In genomic region chr14:26454851-26455250, GRCm38 (mm10) we compare ENCODE assay signal across 14 mouse cellular contexts.
A peak's percentile ranks its signal among the peaks of the same experiment; 100 is the strongest.
DNase-seq lines count a peak whose midpoint lies in the region; ATAC-seq and TF ChIP-seq lines count a peak whose summit lies in the region.
"Had no signal": no experiment of that assay in that cellular context is flagged by ENCODE, and none has a peak within 500 bp of the region (broad histone marks: within the 10 kb centered on the region; RNA-seq: fewer than 3 reads in every experiment).

No protein-coding gene starts in this region.

- H3K9ac ChIP-seq in heart, embryonic 12.5 days: no peak overlapping the region
- no peak overlapping the region for H3K9ac ChIP-seq in lung, embryonic 16.5 days (ENCODE audit: low read length)
- H3K9ac ChIP-seq: neural tube, embryonic 13.5 days had no signal

- H3K4me1 ChIP-seq in heart, embryonic 12.5 days (replicated peaks): peaks cover 12% of the 10 kb centered on the region
- H3K4me1 ChIP-seq in testis, adult 2 months (ENCODE audit: control insufficient read depth, insufficient read depth, low read length): peaks cover 2% of the 10 kb centered on the region; the same call in 1 of the 2 replicates
- peaks cover 7% of the 10 kb centered on the region for H3K4me1 ChIP-seq in lung, embryonic 16.5 days (replicated peaks; ENCODE audit: control insufficient read depth, insufficient read depth, low read length)
- H3K4me1 ChIP-seq in thymus, adult 2 months (replicated peaks; ENCODE audit: control insufficient read depth, insufficient read depth, low read length): no peaks in the 10 kb centered on the region

- ATAC-seq in heart, embryonic 12.5 days (ENCODE audit: insufficient number of reproducible peaks, low FRiP score): no peak
- ATAC-seq in lung, embryonic 16.5 days (ENCODE audit: low read depth): peak; percentile 52; the same call in 1 of the 2 replicates
- ATAC-seq: intestine, embryonic 16.5 days had no signal

- DNase-seq in heart, adult 11 months: no peak
- no peak for DNase-seq in testis, postnatal 14 days (ENCODE audit: low spot score)
- DNase-seq in cerebellum, adult 9-10 months: no peak
- no peak for DNase-seq in thymus, adult 2 months
- no peak for DNase-seq in frontal cortex, postnatal 14 days (ENCODE audit: low spot score in 2 of 2)
- DNase-seq: B cell, adult 2 months; cerebellum, adult 9-11 months; heart, postnatal 10 days had no signal

- no peak overlapping the region for H3K4me3 ChIP-seq in heart, embryonic 12.5 days
- H3K4me3 ChIP-seq in testis, adult 2 months (ENCODE audit: control insufficient read depth, low read depth, low read length): no peak overlapping the region
- H3K4me3 ChIP-seq in lung, embryonic 16.5 days (ENCODE audit: low read length): no peak overlapping the region
- H3K4me3 ChIP-seq in thymus, adult 2 months (ENCODE audit: control insufficient read depth, insufficient read depth, low read length): no peak overlapping the region
- H3K4me3 ChIP-seq: layer of hippocampus, adult 2 months; neural tube, embryonic 13.5 days had no signal

- H3K27ac ChIP-seq in heart, embryonic 12.5 days (ENCODE audit: poor library complexity, severe bottlenecking): no peak overlapping the region
- H3K27ac ChIP-seq in testis, adult 2 months (ENCODE audit: control insufficient read depth, insufficient read depth, low read depth, low read length): peak overlapping the region; percentile 36; the same call in 1 of the 2 replicates
- no peak overlapping the region for H3K27ac ChIP-seq in lung, embryonic 16.5 days (ENCODE audit: low read length)
- H3K27ac ChIP-seq in thymus, adult 2 months (ENCODE audit: control insufficient read depth, insufficient read depth, low read length): no peak overlapping the region
- H3K27ac ChIP-seq: layer of hippocampus, adult 2 months; neural tube, embryonic 13.5 days had no signal

- 48% methylated on average over 16 of the region's 16 CpGs for WGBS in heart, embryonic 12.5 days
- 54% methylated on average over 16 of the region's 16 CpGs for WGBS in lung, embryonic 16.5 days
- 89% methylated on average over 16 of the region's 16 CpGs for WGBS in thymus, adult 2 months

- H3K27me3 ChIP-seq in heart, embryonic 12.5 days (replicated peaks): no peaks in the 10 kb centered on the region
- no peaks in the 10 kb centered on the region for H3K27me3 ChIP-seq in testis, adult 2 months (ENCODE audit: control insufficient read depth, insufficient read depth, low read length)
- H3K27me3 ChIP-seq in lung, embryonic 16.5 days (ENCODE audit: control insufficient read depth, insufficient read depth, low read depth, low read length): no peaks in the 10 kb centered on the region
- H3K27me3 ChIP-seq in thymus, adult 2 months (ENCODE audit: control insufficient read depth, insufficient read depth, low read length): no peaks in the 10 kb centered on the region
- H3K27me3 ChIP-seq: neural tube, embryonic 13.5 days had no signal

- H3K36me3 ChIP-seq in heart, embryonic 12.5 days: peaks cover 14% of the 10 kb centered on the region
- no peaks in the 10 kb centered on the region; the same call in 1 of the 2 replicates for H3K36me3 ChIP-seq in testis, adult 2 months (ENCODE audit: control insufficient read depth, insufficient read depth, low read length)
- peaks cover 7% of the 10 kb centered on the region for H3K36me3 ChIP-seq in lung, embryonic 16.5 days (ENCODE audit: control insufficient read depth, insufficient read depth, low read length)
- peaks cover 11% of the 10 kb centered on the region for H3K36me3 ChIP-seq in thymus, adult 2 months (ENCODE audit: control insufficient read depth, insufficient read depth, low read length)

- TF ChIP-seq CTCF in testis, adult 2 months (IDR thresholded peaks at IDR 0.05; ENCODE audit: control insufficient read depth, insufficient read depth, insufficient replicate concordance, low read depth, low read length): no peak
- TF ChIP-seq CTCF in thymus, adult 2 months (IDR thresholded peaks at IDR 0.05; ENCODE audit: borderline replicate concordance, control insufficient read depth, extremely low read depth, insufficient read depth, low read length, poor library complexity): no peak

- no peak for TF ChIP-seq POLR2A in testis, adult 2 months (IDR thresholded peaks at IDR 0.05; ENCODE audit: control insufficient read depth, low read depth, low read length)
- no peak for TF ChIP-seq POLR2A in thymus, adult 2 months (IDR thresholded peaks at IDR 0.05; ENCODE audit: control insufficient read depth, extremely low read depth, insufficient read depth, low read length, poor library complexity)

- no peaks in the 10 kb centered on the region for H3K9me3 ChIP-seq in heart, embryonic 12.5 days (replicated peaks)
- H3K9me3 ChIP-seq in lung, embryonic 16.5 days (ENCODE audit: control insufficient read depth, low read length): no peaks in the 10 kb centered on the region
- H3K9me3 ChIP-seq: neural tube, embryonic 13.5 days had no signal

- H3K4me2 ChIP-seq in heart, embryonic 12.5 days: 0 out of 2 replicates have a peak overlapping the region, but pooled peaks have one; percentile 1
- H3K4me2 ChIP-seq in lung, embryonic 16.5 days (ENCODE audit: low read depth, low read length): no peak overlapping the region
- H3K4me2 ChIP-seq: neural tube, embryonic 13.5 days had no signal
